Mouse (Mus musculus): ENCODE measurements at regions not wholly inside any gene's neighbourhood (a gene's known extent, or its start where the extent isn't known, plus 50 kb on each side); places are given as distances from the start of the nearest gene placed in this dataset.
A peak's percentile ranks its signal among the peaks of the same experiment; 100 is the strongest.
"Not testable (repeated sequence)": the region's sequence is repeated elsewhere in the genome, so short reads cannot be mapped to it uniquely, and the experiment has no call there.

- no peak for DNase-seq
These were observed 193.6 kb upstream of the Six2 start for GRCm38 (mm10) chr17:85881636-85882170.

- DNase-seq: no peak
These were observed 193.0 kb upstream of the Six2 start for GRCm38 (mm10) chr17:85881046-85881445.

DNA sequence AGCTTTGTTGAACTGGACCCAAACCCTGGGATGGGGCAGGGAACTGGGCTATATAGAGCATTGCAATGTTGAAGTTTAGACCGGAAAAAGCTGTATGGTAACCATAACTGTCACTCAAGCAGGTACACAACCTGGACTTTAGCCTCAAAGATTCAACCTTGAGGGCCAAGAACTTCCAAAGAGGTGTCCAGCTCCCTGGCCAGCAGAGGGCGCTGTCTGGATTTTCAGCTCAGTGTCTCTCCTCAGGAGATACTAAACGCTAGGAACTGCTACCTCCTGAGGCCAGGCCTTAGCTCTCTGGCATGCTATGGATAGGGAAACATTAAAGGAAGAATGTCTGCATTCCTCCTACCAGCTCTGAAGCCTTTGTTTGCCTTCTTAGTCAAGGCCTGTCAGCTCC, 189.4 kb upstream of the Six2 start:
- no peak for DNase-seq

DNA sequence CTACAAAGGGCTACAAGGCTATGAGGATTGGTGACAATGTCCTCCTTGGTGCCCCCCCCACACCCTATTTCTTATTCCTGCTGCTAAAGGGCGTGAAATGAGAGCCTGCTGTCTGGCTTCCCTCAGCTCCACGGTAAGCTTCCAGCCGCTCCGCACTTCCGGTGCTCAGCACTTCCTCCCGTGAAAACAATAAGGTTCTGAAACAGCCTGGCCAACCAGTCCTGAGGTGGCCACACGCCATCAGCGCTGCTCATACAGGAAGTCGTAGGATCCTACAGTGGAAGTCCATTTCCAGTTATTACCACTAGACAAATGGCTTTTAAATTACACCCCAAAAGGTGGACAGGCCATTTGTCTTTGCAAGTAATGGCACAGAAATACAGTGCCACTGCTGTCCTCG, 188.8 kb upstream of the Six2 start:
- DNase-seq: no peak

GRCm38 (mm10) chr17:85873853-85874586, 185.9 kb upstream of the Six2 start:
- DNase-seq: no peak

DNA sequence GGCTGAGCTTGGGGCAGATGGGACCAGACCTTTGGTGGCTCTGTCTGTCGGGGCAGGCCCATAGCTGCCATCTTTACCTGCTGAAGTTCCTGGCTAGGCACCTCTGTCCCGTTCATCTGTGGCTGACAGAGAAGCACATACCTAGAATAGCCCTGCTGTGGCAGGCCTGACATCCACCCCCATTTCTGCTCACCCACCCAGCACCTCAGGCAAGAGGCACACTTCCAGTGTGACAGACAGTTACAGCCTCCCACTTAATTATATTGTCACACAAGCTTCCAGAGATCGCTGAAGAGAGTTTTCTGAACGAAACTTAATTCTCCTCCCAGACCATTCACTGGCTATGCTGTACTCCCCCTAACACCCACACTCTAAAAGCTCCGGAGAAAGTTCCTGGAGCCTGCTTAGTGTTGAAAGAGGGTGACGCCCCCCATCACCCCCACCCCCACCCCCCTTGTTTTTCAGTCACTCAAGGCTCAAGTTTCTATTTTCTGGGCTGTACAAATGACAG, 184.9 kb upstream of the Six2 start:
- DNase-seq: peak; percentile 14

GRCm38 (mm10) chr17:85870406-85870805, 182.3 kb upstream of the Six2 start:
- no peak for DNase-seq

DNA sequence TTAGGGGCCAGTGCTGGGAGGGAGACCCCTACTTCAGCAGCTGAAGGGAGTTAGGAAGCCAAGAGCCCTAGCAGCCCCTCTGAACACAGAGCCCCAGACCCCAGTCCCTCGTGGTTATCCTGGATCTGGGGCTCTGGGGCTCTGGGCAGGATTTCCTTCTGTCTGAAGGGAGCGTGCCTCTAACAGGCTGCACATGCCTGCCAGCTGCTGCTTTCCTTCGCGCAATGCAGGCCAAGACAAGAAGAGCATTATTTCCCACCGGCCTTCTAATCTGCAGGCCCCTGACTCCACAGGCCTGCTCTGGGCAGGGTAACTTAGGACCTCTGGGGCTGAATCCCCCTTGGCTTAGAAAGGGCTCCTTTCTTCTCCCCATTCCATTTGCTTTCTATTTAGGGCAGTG, 181.1 kb upstream of the Six2 start:
- DNase-seq: no peak

- no peak for DNase-seq
These were observed 180.0 kb upstream of the Six2 start for GRCm38 (mm10) chr17:85867945-85868616.

- no peak for DNase-seq
These were observed 178.5 kb upstream of the Six2 start for GRCm38 (mm10) chr17:85866581-85866980.

- no peak for DNase-seq
These were observed 177.9 kb upstream of the Six2 start for GRCm38 (mm10) chr17:85865940-85866339.

GRCm38 (mm10) chr17:85861328-85861727, 173.3 kb upstream of the Six2 start:
- DNase-seq: no peak

DNA sequence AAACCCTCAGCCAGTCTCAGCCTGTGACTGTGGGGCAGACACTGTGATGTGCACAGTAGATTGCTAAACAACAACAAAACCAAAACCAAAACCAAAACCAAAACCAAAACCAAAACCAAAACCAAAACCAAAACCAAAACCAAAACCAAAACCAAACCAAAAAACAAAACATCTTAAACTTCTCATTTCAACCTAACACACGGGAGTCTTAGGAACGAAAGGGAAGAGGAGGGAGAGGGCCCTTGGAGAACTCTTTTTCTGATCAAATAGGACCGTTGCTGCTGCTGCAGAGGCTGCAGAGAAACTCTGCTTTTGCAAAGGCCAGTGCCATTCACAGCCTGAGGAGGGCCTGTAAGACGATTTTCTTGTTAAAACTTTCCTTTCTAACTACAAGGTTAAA, 172.7 kb upstream of the Six2 start:
- no peak for DNase-seq

GRCm38 (mm10) chr17:85859926-85860707, 172.0 kb upstream of the Six2 start:
- no peak for DNase-seq

DNA sequence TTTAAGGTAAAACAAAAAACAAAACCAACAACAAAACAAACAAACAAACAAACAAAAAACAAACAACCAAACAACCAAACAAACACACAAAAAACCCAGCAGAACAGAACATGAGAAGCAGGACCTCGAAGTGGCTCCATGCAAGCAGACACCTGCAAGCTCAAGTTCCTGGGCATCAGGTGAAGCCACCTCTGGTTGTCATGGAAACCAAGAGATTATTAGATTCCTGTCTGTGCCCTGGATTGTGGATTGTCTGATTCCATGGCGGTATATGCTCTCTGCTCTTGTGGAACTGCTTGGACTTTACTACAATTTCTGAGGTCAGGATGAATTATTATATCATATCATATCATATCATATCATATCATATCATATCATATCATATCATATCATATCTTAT, 170.4 kb upstream of the Six2 start:
- DNase-seq: no peak

DNA sequence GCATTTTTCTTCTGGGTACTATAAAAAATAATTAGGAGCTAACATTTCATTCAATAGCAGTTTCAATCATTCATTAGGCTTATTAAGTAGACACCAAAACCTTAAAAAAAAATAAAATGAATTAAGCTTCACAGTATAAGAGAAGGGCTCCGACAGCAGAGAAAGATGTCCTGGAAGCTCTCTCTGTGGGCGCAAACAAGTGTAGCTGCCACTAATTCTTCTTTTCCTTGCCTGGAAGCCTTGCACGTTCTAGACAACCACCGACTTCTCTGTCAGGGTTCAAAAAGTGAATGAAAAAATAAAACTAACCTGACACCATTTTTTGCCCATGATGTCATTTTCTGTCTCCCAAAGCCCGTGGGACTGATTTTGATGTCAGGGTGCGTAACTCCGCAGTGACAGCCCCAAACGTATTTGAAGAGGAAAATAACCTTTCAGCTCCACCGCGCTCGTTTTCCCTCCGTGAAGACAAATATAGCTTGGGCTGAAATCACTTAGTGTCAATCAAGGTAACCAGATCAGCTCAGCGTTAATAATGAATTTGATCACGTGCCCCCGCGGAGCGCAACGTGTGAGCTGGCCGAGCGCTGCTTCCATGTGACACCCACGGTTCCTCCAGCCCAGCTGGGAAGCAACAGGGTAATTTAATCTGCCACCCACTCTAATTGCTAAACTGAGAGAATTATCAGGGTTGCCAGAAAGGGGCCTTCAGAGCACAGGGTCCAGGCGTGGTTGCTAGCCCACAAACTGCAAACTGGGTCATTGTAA, 169.8 kb upstream of the Six2 start:
- peak; percentile 54 for DNase-seq

DNA sequence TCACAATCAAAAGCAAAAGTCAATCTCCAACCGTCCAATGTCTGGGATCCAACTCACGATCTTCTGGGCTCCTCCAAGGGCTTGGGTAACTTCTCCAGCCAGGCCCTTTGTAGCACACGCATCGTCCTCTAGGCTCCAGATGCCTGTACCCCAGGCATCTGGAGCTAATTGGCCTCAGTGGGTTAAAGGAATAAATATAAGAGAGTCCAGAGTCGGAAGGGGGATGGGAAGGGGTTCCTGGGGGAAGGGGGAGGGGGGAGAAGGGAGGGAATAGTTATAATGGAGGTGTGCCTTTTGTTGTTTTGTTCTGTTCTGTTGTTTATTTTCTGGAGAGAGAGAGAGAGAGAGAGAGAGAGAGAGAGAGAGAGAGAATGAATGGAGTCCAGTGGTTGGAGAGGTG, 168.8 kb upstream of the Six2 start:
- DNase-seq: not testable (repeated sequence)

DNA sequence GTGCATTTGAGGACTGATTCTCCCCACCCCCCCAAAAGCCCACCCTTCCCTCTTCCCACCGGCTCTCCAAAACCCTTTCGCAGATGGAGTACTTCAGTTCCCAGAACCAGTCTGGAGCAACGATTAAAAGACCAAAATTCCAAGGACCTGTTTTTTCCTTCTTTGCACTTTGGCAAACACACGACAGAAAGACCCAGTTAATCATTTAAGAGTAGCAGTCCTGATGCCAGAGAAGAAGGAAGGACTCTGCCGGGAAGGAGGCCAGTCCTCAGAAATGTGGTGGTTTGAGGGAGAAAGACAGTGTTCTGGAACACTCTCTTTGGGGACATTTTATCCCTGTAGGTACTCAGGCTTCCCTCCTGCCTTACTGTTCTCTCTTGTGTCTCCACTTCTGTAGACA, 165.1 kb upstream of the Six2 start:
- DNase-seq: no peak

GRCm38 (mm10) chr17:85848526-85848925, 160.5 kb upstream of the Six2 start:
- no peak for DNase-seq

DNA sequence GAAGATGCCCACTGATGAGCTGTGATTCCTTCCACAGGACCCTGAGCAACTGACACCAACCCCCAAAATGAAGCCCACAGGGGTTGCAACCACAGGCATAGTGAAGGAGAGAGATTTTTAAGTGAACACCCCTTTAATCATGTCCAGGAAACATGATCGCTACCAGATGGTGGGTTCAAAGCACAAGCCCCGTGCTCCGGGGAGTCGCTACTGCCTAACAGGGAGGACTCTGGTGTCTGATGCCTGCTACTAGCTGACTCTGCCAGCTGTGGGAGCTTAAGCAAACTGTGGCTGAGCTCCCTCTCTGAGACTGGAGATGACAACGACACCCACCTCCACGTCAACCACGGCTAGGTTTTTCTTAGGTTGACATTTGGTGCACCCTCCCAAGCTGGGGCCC, 159.7 kb upstream of the Six2 start:
- no peak for DNase-seq

- DNase-seq: no peak
These were observed 157.0 kb upstream of the Six2 start for GRCm38 (mm10) chr17:85845059-85845458.

DNA sequence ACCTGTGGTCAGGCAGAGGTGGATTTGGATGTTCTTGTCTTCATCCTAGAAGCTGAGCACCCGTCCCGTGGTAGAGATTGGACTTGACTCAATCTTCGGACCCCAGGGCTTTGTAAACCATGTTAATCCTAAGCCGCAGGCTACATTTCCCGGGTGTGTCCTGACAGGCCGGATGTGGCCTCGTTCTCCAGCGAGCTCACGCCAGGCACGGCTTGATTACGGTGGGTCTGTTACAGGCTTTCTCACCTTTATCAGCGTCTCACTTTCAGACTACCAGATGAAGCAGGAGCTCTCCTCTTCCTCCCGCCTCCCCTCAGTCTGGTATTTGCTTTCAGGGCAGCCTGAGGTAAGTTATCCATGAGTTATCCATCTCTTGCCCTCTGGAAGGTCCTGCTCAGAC, 156.4 kb upstream of the Six2 start:
- no peak for DNase-seq

DNA sequence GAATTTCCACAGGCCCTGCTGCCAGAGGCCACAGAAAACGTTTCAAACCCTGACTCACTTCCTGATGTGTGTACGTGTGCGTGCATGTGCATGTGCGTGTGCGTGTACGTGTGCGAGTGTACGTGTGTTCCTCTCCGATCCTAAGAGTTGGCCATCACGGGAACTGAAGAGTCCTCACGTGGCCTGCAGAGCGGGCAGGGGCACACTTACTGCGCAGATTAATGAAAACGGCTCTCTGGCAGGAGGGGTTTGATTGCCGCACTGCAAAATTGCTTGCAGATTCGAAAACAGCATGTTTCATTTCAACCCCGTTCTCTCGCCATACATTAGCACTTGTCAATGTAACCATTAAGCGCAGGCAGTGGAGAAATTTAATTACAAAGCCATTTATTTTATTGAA, 135.0 kb upstream of the Six2 start:
- DNase-seq: no peak

Measured in right cerebral cortex, adult 18-20 months (tissue).